Mouse (Mus musculus) neutrophil, adult 65 days (primary cell): ENCODE results near the gene Hbq1b. TPM values are rescaled to one million over a fixed set of nuclear protein-coding genes. Genes with fewer than 3 reads are reported as not detected.

Experiments used
- total RNA-seq: library from RNA; stranded (reverse); gene quantifications from 2 replicates; pipeline ENCODE4 v1.2.4, GENCODE M21; 2023

The Hbq1b gene
- total RNA-seq, result not detected in 2 replicates

GRCm38 (mm10) chr11:32286695-32287492 lies at the start of gene Hbq1b:
Gene Hbq1b (plus strand): TSS chr11:32286965.

GRCm38 (mm10) chr11:32267188-32267884 lies 19.4 kb upstream of the Hbq1b start, which contains the start of gene Nprl3:
Gene Nprl3 (minus strand): TSS chr11:32267707.

GRCm38 (mm10) chr11:32276347-32276746 lies 10.4 kb upstream of the Hbq1b start, which contains the start of gene Hba-x:
Gene Hba-x (plus strand): TSS chr11:32276400.

GRCm38 (mm10) chr11:32283091-32283777 lies 3.5 kb upstream of the Hbq1b start, which contains the start of gene Hba-a1:
Gene Hba-a1 (plus strand): TSS chr11:32283511.

GRCm38 (mm10) chr11:32296203-32296602 lies 9.4 kb downstream of the Hbq1b start, which contains the start of gene Hba-a2:
Gene Hba-a2 (plus strand): TSS chr11:32296489.

GRCm38 (mm10) chr11:32299865-32300264 lies 13.1 kb downstream of the Hbq1b start, which contains the start of gene Hbq1a:
Gene Hbq1a (plus strand): TSS chr11:32300069.

Other genes starting within 250 kb of the Hbq1b start
- not detected in 2 replicates for gene Il9r, start 86.7 kb upstream of the Hbq1b start, total RNA-seq
- 12.5 and 12.8 TPM in 2 replicates for gene Snrnp25, start 81.5 kb upstream of the Hbq1b start, total RNA-seq
- 0.69 and 1.0 TPM in 2 replicates for gene Rhbdf1, start 64.7 kb upstream of the Hbq1b start, total RNA-seq
- 5.8 and 6.9 TPM in 2 replicates for gene Mpg, start 60.5 kb upstream of the Hbq1b start, total RNA-seq
- gene Nprl3, start 19.3 kb upstream of the Hbq1b start, total RNA-seq, result 7.0 and 7.1 TPM in 2 replicates
- gene Hba-x, start 10.6 kb upstream of the Hbq1b start, total RNA-seq, result not detected in 2 replicates
- gene Hba-a1, start 3.5 kb upstream of the Hbq1b start, total RNA-seq, result 79.8 and 144 TPM in 2 replicates
- gene Hba-a2, start 9.5 kb downstream of the Hbq1b start, total RNA-seq, result 60.7 and 91.7 TPM in 2 replicates
- gene Hbq1a, start 13.1 kb downstream of the Hbq1b start, total RNA-seq, result not detected in 2 replicates
- gene Sh3pxd2b, start 60.9 kb downstream of the Hbq1b start, total RNA-seq, result 2.2 and 4.0 TPM in 2 replicates
- 0.68 and 1.3 TPM in 2 replicates for gene Ubtd2, start 168.4 kb downstream of the Hbq1b start, total RNA-seq
- 0.85 and 1.7 TPM in 2 replicates for gene Efcab9, start 245.1 kb downstream of the Hbq1b start, total RNA-seq
- 179 and 187 TPM in 2 replicates for gene Stk10, start 246.3 kb downstream of the Hbq1b start, total RNA-seq